Mouse (Mus musculus) lung, embryonic 16.5 days (tissue): ENCODE data around the gene Adamts4. TPM values are rescaled to one million over a fixed set of nuclear protein-coding genes. Genes with fewer than 3 reads are reported as not detected.

Experiments used
- ATAC-seq: fragments of 200-750 bp; cut with Nextera tagmentation; 2 replicates; pipeline ENCODE4 v1.8.0; 2017; ENCODE audit warnings: low read depth, mild to moderate bottlenecking, moderate library complexity
- H3K27ac ChIP-seq: fragments of 300-500 bp; sonication (generic); 2 replicates; pipeline ENCODE4 v1.5.1; 2014; ENCODE audit warnings: mild to moderate bottlenecking, control low read depth, low read length
- H3K27me3 ChIP-seq: fragments of 300-500 bp; sonication (generic); 2 replicates; pipeline ENCODE4 v1.6.1; 2014; ENCODE audit warnings: low read depth, low read length, mixed read lengths; ENCODE audit not compliant: control insufficient read depth, insufficient read depth
- H3K36me3 ChIP-seq: fragments of 300-500 bp; sonication (generic); 2 replicates; pipeline ENCODE4 v1.6.1; 2014; ENCODE audit warnings: low read length; ENCODE audit not compliant: control insufficient read depth, insufficient read depth
- H3K4me1 ChIP-seq: fragments of 300-500 bp; sonication (generic); replicated peaks from 2 replicates; pipeline ENCODE4 v1.6.1; 2014; ENCODE audit warnings: low read length, mixed read lengths; ENCODE audit not compliant: control insufficient read depth, insufficient read depth
- H3K4me2 ChIP-seq: fragments of 300-500 bp; sonication (generic); 2 replicates; pipeline ENCODE4 v1.6.1; 2014; ENCODE audit warnings: low read depth, low read length, control low read depth
- H3K4me3 ChIP-seq: fragments of 300-500 bp; sonication (generic); 2 replicates; pipeline ENCODE4 v1.5.1; 2014; ENCODE audit warnings: mild to moderate bottlenecking, low read length, control low read depth
- H3K9ac ChIP-seq: fragments of 300-500 bp; sonication (generic); 2 replicates; pipeline ENCODE4 v1.6.1; 2014; ENCODE audit warnings: low read length, control low read depth
- H3K9me3 ChIP-seq: fragments of 300-500 bp; sonication (generic); 2 replicates; pipeline ENCODE4 v1.6.1; 2016; ENCODE audit warnings: low read length; ENCODE audit not compliant: control insufficient read depth
- WGBS: fragments of 180-500 bp; shearing (Covaris S2); extraction: QIAGEN DNeasy Blood & Tissue Kit; methylation state at CpG from one replicate; pipeline ENCODE4 v1.1.7; 2014; 5-methylcytosine and 5-hydroxymethylcytosine counted together
- polyA plus RNA-seq: library from polyadenylated mRNA; unstranded; fragments of >200 nt; fragmentation: Nextera tagmentation; extraction: Ambion mirVana; gene quantifications from 2 replicates; pipeline ENCODE4 v1.2.1, GENCODE M21; 2015

Gene Adamts4
- polyA plus RNA-seq, 1 experiment from 2014 or later, result 9.2 TPM

DNA sequence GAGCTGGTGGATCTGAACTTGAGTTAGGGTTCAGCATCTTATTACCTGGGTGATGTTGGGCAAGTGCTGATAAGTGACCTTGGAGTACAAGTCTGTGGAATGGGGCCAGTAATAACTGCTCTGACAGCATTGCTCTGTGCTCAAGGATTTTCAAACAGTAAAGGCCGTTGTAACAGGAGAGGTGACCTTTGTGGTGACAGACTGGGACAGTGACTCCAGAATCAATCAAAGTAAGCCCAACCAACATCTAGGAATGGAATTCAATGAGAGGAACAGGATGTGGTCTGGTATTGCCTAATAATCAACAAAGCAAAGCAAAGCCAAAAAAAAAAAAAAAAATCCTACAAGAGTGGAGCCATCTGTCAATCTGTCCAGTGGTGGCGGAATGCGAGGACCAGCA, 10.1 kb downstream of the Adamts4 start:
- WGBS, result 35% methylated on average over 3 of the region's 3 CpGs
- no peak for ATAC-seq

DNA sequence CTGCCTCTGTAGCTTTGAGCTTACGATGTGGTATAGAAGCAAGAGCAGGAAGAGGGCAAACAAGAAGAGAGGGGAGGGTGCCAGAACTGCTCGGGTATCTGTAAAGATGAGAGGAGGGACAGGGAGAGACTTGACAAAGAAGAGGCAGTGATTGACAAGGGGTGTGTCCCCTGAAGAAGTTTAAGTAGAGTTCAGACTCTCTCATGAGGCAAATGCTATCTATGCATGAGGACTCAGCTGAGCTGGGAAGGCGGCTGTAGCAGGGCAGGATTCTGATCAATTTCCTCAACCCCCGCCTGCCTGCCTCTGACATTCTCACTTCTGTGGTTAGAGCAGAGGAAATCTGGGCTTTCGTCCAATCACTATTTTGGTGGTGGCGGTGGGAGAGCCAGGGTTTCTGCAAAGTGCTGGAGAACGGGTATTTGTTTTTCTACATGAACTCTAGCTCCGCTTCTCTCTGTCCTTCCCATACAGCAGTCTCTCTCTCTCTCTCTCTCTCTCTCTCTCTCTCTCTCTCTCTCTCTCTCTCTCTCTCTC, 12.4 kb downstream of the Adamts4 start:
- Histone ChIP-seq H3K9ac (peak overlapping the region; percentile 38; the same call in 1 of the 2 replicates), H3K27ac (peak overlapping the region; percentile 97), H3K9me3 (no peaks in the 10 kb centered on the region), H3K27me3 (no peaks in the 10 kb centered on the region), H3K36me3 (no peaks in the 10 kb centered on the region), H3K4me3 (peak overlapping the region; percentile 24), H3K4me2 (peak overlapping the region; percentile 48), H3K4me1 (peaks cover 31% of the 10 kb centered on the region)
- ATAC-seq, result peak; percentile 88
- WGBS, result 1% methylated on average over 8 of the region's 8 CpGs

More for the DNA sequence above, 10.1 kb downstream of the Adamts4 start:
- H3K4me1 ChIP-seq, result peaks cover 31% of the 10 kb centered on the region
- H3K9ac ChIP-seq, result no peak overlapping the region
- H3K27me3 ChIP-seq, result no peaks in the 10 kb centered on the region
- no peaks in the 10 kb centered on the region for H3K36me3 ChIP-seq
- no peak overlapping the region for H3K4me2 ChIP-seq
- peak overlapping the region; percentile 4; the same call in 1 of the 2 replicates for H3K27ac ChIP-seq
- no peak overlapping the region for H3K4me3 ChIP-seq
- H3K9me3 ChIP-seq, result no peaks in the 10 kb centered on the region

DNA sequence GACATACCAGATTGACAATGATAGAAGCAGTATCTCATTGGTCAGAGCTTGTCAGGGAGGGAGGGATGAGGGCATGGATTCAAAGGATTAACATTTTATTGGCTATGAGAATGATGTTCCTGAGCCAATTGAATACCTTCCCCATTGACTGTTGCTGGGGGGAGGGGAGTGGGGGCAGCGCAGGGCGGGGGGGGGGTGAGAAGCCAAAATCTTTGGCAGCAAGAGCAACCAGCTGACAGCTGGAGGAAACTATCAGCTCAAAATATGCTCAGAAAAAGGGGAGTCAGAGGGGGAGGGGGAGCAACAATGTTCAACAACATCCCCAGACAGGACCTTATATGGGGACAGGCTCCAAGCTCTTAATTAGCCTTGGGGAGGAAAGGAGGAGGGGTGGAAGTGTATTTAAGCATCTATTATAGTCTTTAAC, 13.0 kb downstream of the Adamts4 start:
- Histone ChIP-seq H3K4me1 (peaks cover 31% of the 10 kb centered on the region), H3K4me2 (peak overlapping the region; percentile 48; the same call in 1 of the 2 replicates), H3K36me3 (no peaks in the 10 kb centered on the region), H3K27me3 (no peaks in the 10 kb centered on the region), H3K9me3 (no peaks in the 10 kb centered on the region), H3K4me3 (no peak overlapping the region), H3K27ac (peak overlapping the region; percentile 97), H3K9ac (no peak overlapping the region)
- peak; percentile 93 for ATAC-seq
- 0% methylated on average over 1 of the region's 2 CpGs for WGBS

DNA sequence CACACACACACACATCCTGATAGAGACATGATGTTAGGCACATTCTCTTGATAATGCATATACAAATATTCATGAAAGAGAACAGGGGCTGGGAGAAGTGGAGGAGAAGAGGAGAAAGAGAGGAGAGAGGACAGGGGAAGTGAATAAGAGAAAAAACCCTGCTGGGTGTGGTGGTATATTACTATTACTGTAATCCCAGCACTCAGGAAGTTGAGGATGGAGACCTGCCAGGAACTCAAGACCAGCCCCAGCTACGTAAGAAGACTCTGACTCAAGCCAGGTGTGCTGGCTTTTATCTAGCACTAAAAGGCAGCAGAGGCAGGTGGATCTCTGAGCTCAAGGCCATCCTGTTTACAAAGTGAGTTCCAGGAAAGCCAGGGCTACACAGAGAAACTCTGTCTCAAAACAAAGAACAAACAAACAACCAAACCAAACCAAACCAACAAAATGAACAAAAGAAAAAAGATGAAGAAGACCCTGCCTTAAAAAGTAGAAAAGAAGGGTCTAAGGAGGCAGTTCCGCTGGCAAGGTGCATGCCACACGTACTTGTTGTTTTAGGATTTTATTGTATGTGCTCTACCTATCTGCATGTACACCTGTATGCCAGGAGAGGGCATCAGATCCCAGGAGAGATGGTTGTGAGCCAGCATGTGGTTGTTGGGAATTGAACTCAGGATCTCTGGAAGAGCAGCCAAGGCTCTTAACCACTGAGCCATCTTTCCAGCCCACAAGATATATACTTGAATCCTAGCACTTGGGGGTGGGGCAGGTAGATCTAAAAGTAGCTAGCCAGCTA, 13.6 kb downstream of the Adamts4 start:
- Histone ChIP-seq H3K4me3 (no peak overlapping the region), H3K27me3 (no peaks in the 10 kb centered on the region), H3K4me2 (no peak overlapping the region), H3K4me1 (peaks cover 31% of the 10 kb centered on the region), H3K9ac (no peak overlapping the region), H3K27ac (peak overlapping the region; percentile 92), H3K9me3 (no peaks in the 10 kb centered on the region), H3K36me3 (no peaks in the 10 kb centered on the region)
- 65% methylated on average over 3 of the region's 3 CpGs for WGBS
- peak; percentile 5 for ATAC-seq

DNA sequence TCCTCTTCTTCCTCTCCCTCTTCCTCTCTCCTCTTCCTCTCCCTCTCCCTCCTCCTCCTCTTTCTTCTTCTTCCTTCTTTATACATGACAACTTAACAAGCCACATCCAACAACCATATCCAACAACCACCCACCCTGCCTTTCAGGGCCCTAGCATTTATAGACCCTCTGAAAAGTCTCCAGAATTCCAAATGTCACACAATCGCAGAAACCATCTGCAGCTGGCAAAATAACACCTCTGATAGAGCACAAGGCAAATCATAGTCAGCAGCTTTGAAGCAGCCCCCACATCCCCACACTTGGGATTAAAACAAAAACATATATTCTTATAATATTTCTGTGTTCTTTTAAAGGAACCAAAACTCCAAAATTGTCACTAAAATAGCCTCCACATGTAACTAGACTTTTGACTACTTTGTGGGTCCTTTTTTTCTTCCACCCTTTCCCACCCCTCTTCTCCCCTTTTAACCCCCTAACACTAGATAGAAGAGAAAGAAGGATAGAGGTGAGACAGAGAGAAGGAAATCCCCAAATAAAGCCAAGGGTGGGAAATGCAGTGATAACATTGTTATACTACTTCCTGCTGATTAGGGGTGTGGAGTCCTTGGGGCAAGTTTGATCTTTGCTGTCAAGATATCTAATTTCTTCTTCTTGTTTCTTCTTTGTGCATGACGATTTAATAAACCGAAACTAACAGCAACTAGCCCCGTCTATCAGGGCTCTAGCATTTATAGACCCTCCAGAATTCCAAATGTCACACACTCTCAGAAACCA, 15.9 kb downstream of the Adamts4 start:
- WGBS, result 42% methylated on average over 4 of the region's 4 CpGs

DNA sequence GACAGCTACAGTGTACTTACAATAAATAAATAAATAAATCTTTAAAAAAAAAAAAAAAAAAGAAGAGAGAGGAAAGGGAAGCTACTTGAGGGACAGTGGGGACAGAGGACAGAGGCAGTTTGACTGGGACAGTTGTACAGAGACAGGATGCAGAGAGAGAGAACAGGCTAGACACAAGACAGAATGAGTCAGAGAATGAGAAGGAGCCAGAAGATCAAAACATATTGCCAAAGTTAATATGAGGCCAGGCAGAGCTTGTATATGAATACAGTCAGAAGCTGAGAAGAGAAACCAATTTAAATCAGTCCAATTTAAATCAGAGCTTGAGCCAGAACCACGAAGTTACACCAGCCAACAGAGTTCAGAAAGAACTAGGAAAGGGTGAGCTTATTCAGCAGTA, 18.1 kb downstream of the Adamts4 start:
- Histone ChIP-seq H3K27me3 (no peaks in the 10 kb centered on the region), H3K27ac (no peak overlapping the region), H3K4me1 (peaks cover 19% of the 10 kb centered on the region), H3K4me3 (no peak overlapping the region), H3K36me3 (peaks cover 6% of the 10 kb centered on the region; the same call in 1 of the 2 replicates), H3K4me2 (no peak overlapping the region), H3K9ac (no peak overlapping the region), H3K9me3 (no peaks in the 10 kb centered on the region)
- ATAC-seq, result no peak
- 70% methylated on average over 1 of the region's 1 CpGs for WGBS

More for the DNA sequence above, 15.9 kb downstream of the Adamts4 start:
- H3K4me2 ChIP-seq, result no peak overlapping the region
- H3K4me1 ChIP-seq, result peaks cover 22% of the 10 kb centered on the region
- H3K27ac ChIP-seq, result no peak overlapping the region
- H3K36me3 ChIP-seq, result no peaks in the 10 kb centered on the region
- ATAC-seq, result no peak
- no peak overlapping the region for H3K9ac ChIP-seq
- no peak overlapping the region for H3K4me3 ChIP-seq
- no peaks in the 10 kb centered on the region for H3K27me3 ChIP-seq
- H3K9me3 ChIP-seq, result no peaks in the 10 kb centered on the region

DNA sequence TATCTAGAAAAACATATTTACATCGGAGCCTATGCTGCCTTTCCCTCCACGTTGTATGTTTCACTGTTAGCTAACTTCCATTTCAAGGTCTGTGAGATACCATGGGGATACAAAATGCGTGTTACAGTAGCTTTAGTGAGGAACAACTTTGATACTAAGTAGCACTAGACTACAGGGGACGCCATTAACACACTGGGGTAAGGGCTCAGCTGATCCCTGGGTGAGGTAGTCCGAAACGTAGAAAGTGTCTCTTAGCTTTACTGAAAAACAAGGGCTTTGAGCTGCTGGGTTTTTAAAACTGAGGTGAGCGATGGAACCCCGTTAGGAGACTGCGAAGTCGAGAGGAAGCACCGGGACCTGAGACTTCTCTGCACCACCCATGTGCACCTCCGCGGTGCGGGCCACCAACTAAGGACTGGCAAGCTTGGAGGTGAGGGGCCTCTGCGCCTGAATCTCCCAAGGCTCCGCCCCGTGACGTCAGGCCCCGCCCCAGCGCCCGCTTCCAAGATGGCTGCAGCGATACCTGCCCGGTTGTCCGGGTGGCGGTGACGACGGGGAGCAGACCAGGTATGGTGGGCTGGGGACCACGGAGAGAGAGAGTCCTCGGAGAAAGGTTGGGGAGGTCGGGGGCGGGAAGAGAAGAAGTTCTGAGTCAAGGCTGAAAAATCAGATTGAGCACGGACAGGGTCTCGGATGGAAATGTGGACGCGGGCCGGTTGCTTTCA, 19.8 kb downstream of the Adamts4 start, which contains the start of gene B4galt3:
Gene B4galt3 (plus strand): TSS at position 481 of the 725 bp plus-strand sequence.
- Histone ChIP-seq H3K27ac (peak within 1 kb of the TSS; percentile 80), H3K4me2 (peak within 1 kb of the TSS; percentile 73), H3K9me3 (no peaks in the 10 kb centered on the region), H3K4me3 (peak within 1 kb of the TSS; percentile 77), H3K27me3 (no peaks in the 10 kb centered on the region), H3K4me1 (peaks cover 15% of the 10 kb centered on the region), H3K36me3 (peaks cover 21% of the 10 kb centered on the region), H3K9ac (peak within 1 kb of the TSS; percentile 81)
- peak; percentile 96 for ATAC-seq
- 4% methylated on average over 36 of the region's 36 CpGs for WGBS

DNA sequence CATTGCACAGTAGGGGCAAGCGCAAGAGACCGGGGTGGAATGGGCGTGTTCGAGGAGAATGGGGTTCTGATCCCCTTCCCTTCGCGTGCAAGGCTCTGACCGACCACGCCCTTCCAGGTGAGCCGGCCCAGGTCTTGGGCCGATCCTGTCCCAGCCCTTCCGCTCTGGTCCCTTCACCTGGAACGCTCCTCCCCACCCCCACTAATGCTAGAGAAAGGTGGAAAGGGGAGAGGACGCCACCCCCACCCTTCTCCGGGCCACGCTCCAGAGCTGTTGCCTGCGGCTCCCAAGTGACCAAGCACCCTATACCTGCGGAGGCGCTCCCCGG, 20.3 kb downstream of the Adamts4 start:
- Histone ChIP-seq H3K27ac (peak overlapping the region; percentile 80), H3K4me3 (peak overlapping the region; percentile 77), H3K36me3 (peaks cover 26% of the 10 kb centered on the region), H3K9me3 (no peaks in the 10 kb centered on the region), H3K4me1 (peaks cover 15% of the 10 kb centered on the region), H3K4me2 (peak overlapping the region; percentile 73), H3K9ac (peak overlapping the region; percentile 81), H3K27me3 (no peaks in the 10 kb centered on the region)
- under 1% methylated on average over 19 of the region's 19 CpGs for WGBS
- peak; percentile 82 for ATAC-seq
